Mouse (Mus musculus) G1E (cell line): ENCODE measurements around the gene Dctpp1.

ENCODE experiments used
- CTCF ChIP-seq: IDR thresholded peaks from 2 replicates; pipeline ENCODE4 v1.5.1; 2012; ENCODE audit warnings: low read depth, low read length, inconsistent platforms, mixed read lengths
- GATA1 ChIP-seq: IDR thresholded peaks from 2 replicates; pipeline ENCODE4 v1.6.1; 2012; ENCODE audit warnings: borderline replicate concordance, low read length, inconsistent platforms, mixed read lengths
- GATA2 ChIP-seq: IDR thresholded peaks from 2 replicates; pipeline ENCODE4 v1.6.1; 2012; ENCODE audit warnings: low read depth, low read length, inconsistent platforms, borderline replicate concordance
- POLR2AphosphoS5 ChIP-seq: IDR thresholded peaks from 2 replicates; pipeline ENCODE4 v1.6.1; 2012; ENCODE audit warnings: low read depth, low read length, inconsistent platforms; ENCODE audit not compliant: insufficient replicate concordance
- TAL1 ChIP-seq: conservative IDR thresholded peaks from 2 replicates; pipeline ENCODE4 v1.6.1; 2012; ENCODE audit warnings: low read depth, low read length, inconsistent platforms, mixed read lengths

DNA sequence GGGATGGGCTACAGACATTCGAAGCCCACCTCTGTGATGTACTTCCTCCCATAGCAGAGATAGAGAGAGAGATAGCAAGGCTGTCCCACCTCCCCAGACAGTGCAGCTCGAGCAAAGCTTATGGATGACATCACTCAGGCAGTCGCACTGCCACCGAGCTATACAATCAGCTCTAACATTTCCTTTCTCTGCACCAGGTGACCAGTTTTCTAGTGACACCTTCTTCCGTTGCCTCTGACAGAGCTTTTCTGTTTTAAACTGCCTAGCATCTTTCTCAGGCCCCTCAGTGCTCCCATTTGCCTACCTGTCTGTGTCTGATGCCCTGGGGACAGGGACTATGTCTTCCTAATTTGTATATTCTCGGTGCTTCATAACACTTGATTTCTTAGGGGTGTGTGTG, 40.1 kb downstream of the Dctpp1 start:
- no peak for TF ChIP-seq CTCF
- no peak for TF ChIP-seq GATA1
- no peak for TF ChIP-seq TAL1
- TF ChIP-seq POLR2AphosphoS5: no peak
- no peak for TF ChIP-seq GATA2
